Mouse (Mus musculus) MEL (cell line): Measurements from ENCODE around the gene Src. TPM values are rescaled to one million over a fixed set of nuclear protein-coding genes. Genes with fewer than 3 reads are reported as not detected.

ENCODE experiments used
- DNase-seq: peaks from one replicate; pipeline ENCODE4 v3.0.0; 2011; ENCODE audit warnings: low read depth, low spot score
- H3K27ac ChIP-seq: 2 replicates; pipeline ENCODE4 v1.5.1; 2012; ENCODE audit warnings: low read depth, mild to moderate bottlenecking, control low read depth, low read length, moderate library complexity; ENCODE audit not compliant: control insufficient read depth
- H3K27me3 ChIP-seq, 2 experiments: fragments of 150-350 bp in 1 of 2; sonication (generic) in 1 of 2; 2 replicates each; pipeline ENCODE4 v1.6.1; 2012; ENCODE audit warnings: low read length in 2 of 2, mild to moderate bottlenecking in 2 of 2, improper control_type of control experiment in 1 of 2, moderate library complexity in 1 of 2; ENCODE audit not compliant: insufficient read depth in 2 of 2, control insufficient read depth in 1 of 2
- H3K36me3 ChIP-seq, 2 experiments: 2 replicates each; pipeline ENCODE4 v1.6.1; 2012 to 2014; ENCODE audit warnings: low read length in 2 of 2, improper control_type of control experiment in 1 of 2, inconsistent platforms in 1 of 2, mild to moderate bottlenecking in 1 of 2; ENCODE audit not compliant: insufficient read depth in 2 of 2, control insufficient read depth in 1 of 2
- H3K4me1 ChIP-seq, 2 experiments: fragments of 150-350 bp in 1 of 2; sonication (generic) in 1 of 2; 2 replicates each; pipeline ENCODE4 v1.6.1; 2012; ENCODE audit warnings: low read length in 2 of 2, improper control_type of control experiment in 1 of 2, mild to moderate bottlenecking in 1 of 2; ENCODE audit not compliant: insufficient read depth in 2 of 2, control insufficient read depth in 1 of 2
- H3K4me3 ChIP-seq, 2 experiments: fragments of 150-350 bp in 1 of 2; sonication (generic) in 1 of 2; 2 replicates each; pipeline ENCODE4 v1.5.1; 2012; ENCODE audit warnings: low read depth in 2 of 2, low read length in 2 of 2, mild to moderate bottlenecking in 2 of 2, moderate library complexity in 2 of 2, control low read depth in 1 of 2, improper control_type of control experiment in 1 of 2; ENCODE audit not compliant: control insufficient read depth in 1 of 2, insufficient read depth in 1 of 2
- H3K79me2 ChIP-seq: 2 replicates; pipeline ENCODE4 v1.6.1; 2012; ENCODE audit warnings: mild to moderate bottlenecking, low read length, moderate library complexity; ENCODE audit not compliant: control insufficient read depth, poor library complexity, insufficient read depth
- H3K9ac ChIP-seq: 2 replicates; pipeline ENCODE4 v1.6.1; 2012; ENCODE audit warnings: low read depth, mild to moderate bottlenecking, control low read depth, low read length, moderate library complexity; ENCODE audit not compliant: control insufficient read depth, poor library complexity, severe bottlenecking
- H3K9me3 ChIP-seq: fragments of 150-350 bp; sonication (generic); replicated peaks from 2 replicates; pipeline ENCODE4 v1.6.1; 2012; ENCODE audit warnings: mild to moderate bottlenecking, low read length, improper control_type of control experiment, moderate library complexity; ENCODE audit not compliant: insufficient read depth
- BHLHE40 ChIP-seq: IDR thresholded peaks from 2 replicates; pipeline ENCODE4 v1.6.1; 2012; ENCODE audit warnings: low read depth, mild to moderate bottlenecking, inconsistent platforms, low read length, improper control_type of control experiment, borderline replicate concordance
- CHD1 ChIP-seq: IDR thresholded peaks from 2 replicates; pipeline ENCODE4 v1.6.1; 2012; ENCODE audit warnings: low read depth, mild to moderate bottlenecking, inconsistent platforms, low read length, improper control_type of control experiment
- CTCF ChIP-seq, 3 experiments: IDR thresholded peaks in 2 of 3; conservative IDR thresholded peaks in 1 of 3; 2 replicates each; pipeline ENCODE4 v1.5.1; 2011 to 2012; ENCODE audit warnings: low read length in 3 of 3, low read depth in 2 of 3, mild to moderate bottlenecking in 2 of 3, improper control_type of control experiment in 1 of 3, inconsistent platforms in 1 of 3, mixed read lengths in 1 of 3, moderate library complexity in 1 of 3; ENCODE audit not compliant: control insufficient read depth in 1 of 3, insufficient read depth in 1 of 3, poor library complexity in 1 of 3, severe bottlenecking in 1 of 3
- GABPA ChIP-seq: IDR thresholded peaks from 2 replicates; pipeline ENCODE4 v1.6.1; 2012; ENCODE audit warnings: low read depth, mild to moderate bottlenecking, inconsistent platforms, low read length, improper control_type of control experiment, moderate library complexity
- GATA1 ChIP-seq: IDR thresholded peaks from 2 replicates; pipeline ENCODE4 v1.6.1; 2011; ENCODE audit warnings: low read depth, low read length, improper control_type of control experiment
- HCFC1 ChIP-seq: IDR thresholded peaks from 2 replicates; pipeline ENCODE4 v1.6.1; 2012; ENCODE audit warnings: low read depth, mild to moderate bottlenecking, inconsistent platforms, low read length, improper control_type of control experiment, moderate library complexity
- JUND ChIP-seq: IDR thresholded peaks from 2 replicates; pipeline ENCODE4 v1.6.1; 2011; ENCODE audit warnings: low read depth, mild to moderate bottlenecking, improper control_type of control experiment, low read length
- KAT2A ChIP-seq: conservative IDR thresholded peaks from 2 replicates; pipeline ENCODE4 v1.6.1; 2012; ENCODE audit warnings: low read depth, low read length, improper control_type of control experiment, inconsistent platforms
- MAFK ChIP-seq: IDR thresholded peaks from 2 replicates; pipeline ENCODE4 v1.6.1; 2011; ENCODE audit warnings: low read depth, mild to moderate bottlenecking, low read length, improper control_type of control experiment, borderline replicate concordance
- MYB ChIP-seq: IDR thresholded peaks from 2 replicates; pipeline ENCODE4 v1.6.1; 2011; ENCODE audit warnings: mild to moderate bottlenecking, low read depth, low read length, improper control_type of control experiment
- MYC ChIP-seq: IDR thresholded peaks from 2 replicates; pipeline ENCODE4 v1.6.1; 2011; ENCODE audit warnings: low read depth, mild to moderate bottlenecking, low read length, improper control_type of control experiment, moderate library complexity
- NELFE ChIP-seq: IDR thresholded peaks from 2 replicates; pipeline ENCODE4 v1.6.1; 2011; ENCODE audit warnings: low read depth, low read length, improper control_type of control experiment
- NRF1 ChIP-seq: IDR thresholded peaks from 2 replicates; pipeline ENCODE4 v1.6.1; 2014; ENCODE audit warnings: low read depth, mild to moderate bottlenecking, inconsistent platforms, low read length, improper control_type of control experiment, moderate library complexity; ENCODE audit not compliant: poor library complexity, insufficient read depth, severe bottlenecking
- POLR2AphosphoS2 ChIP-seq: IDR thresholded peaks from 2 replicates; pipeline ENCODE4 v1.6.1; 2011; ENCODE audit warnings: low read length, improper control_type of control experiment
- SIN3A ChIP-seq: IDR thresholded peaks from 2 replicates; pipeline ENCODE4 v1.6.1; 2012; ENCODE audit warnings: low read length, improper control_type of control experiment, inconsistent platforms
- SMC3 ChIP-seq: IDR thresholded peaks from 2 replicates; pipeline ENCODE4 v1.6.1; 2011; ENCODE audit warnings: low read depth, low read length, improper control_type of control experiment
- TBP ChIP-seq: IDR thresholded peaks from 2 replicates; pipeline ENCODE4 v1.8.0; 2011; ENCODE audit warnings: low read depth, low read length, improper control_type of control experiment
- UBTF ChIP-seq: IDR thresholded peaks from 2 replicates; pipeline ENCODE4 v1.6.1; 2012; ENCODE audit warnings: low read depth, mild to moderate bottlenecking, inconsistent platforms, low read length, improper control_type of control experiment, moderate library complexity, borderline replicate concordance; ENCODE audit not compliant: insufficient read depth
- USF2 ChIP-seq, 2 experiments: IDR thresholded peaks; 2 replicates each; pipeline ENCODE4 v1.6.1; 2011 to 2012; ENCODE audit warnings: improper control_type of control experiment in 2 of 2, low read length in 2 of 2, borderline replicate concordance in 1 of 2, inconsistent platforms in 1 of 2, low read depth in 1 of 2, mild to moderate bottlenecking in 1 of 2; ENCODE audit not compliant: insufficient read depth in 1 of 2
- polyA plus RNA-seq, 2 experiments: library from polyadenylated mRNA; stranded (reverse) in 1 of 2; unstranded in 1 of 2; fragments of >175 nt in 1 of 2; fragments of >200 nt in 1 of 2; gene quantifications; 2 replicates each; pipeline versions ENCODE4 v1.2.1 to v1.2.4; 2012; ENCODE audit warnings: low replicate concordance in 2 of 2, low read depth in 1 of 2; ENCODE audit not compliant: insufficient read length in 2 of 2, insufficient read depth in 1 of 2, missing spikeins in 1 of 2
- total RNA-seq: library from RNA; depleted of rRNA; stranded (reverse); fragments of 300-350 nt; gene quantifications from 2 replicates; pipeline ENCODE4 v1.2.3, GENCODE M21; 2012

Gene Src
- total and polyA plus RNA-seq, 3 experiments = 0.23 to 4.2 TPM; not detected in 1

DNA sequence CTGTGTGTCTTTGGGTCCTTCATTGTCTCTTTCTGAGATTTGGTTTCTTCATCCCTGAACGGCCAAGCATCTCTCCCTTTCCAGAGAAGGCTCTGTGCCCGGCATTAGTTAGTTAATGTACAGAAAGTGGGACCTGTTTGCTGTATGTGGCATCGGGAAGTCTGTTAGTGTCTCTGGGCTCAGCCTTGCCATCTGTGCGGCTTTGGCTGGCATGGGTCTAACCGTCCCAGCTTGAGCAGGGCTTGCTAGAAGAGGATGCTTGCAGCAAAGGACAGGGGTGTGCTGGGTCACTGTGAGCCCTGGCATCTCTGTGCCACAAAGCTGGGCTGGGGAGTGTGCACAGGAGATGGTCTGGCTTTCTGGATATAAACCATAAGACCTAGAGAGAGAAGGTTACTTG lies 8.9 kb downstream of the Src start:
- Histone ChIP-seq H3K4me3 (no peak overlapping the region), H3K4me1 (no peaks in the 10 kb centered on the region), H3K36me3 (no peaks in the 10 kb centered on the region), H3K9ac (no peak overlapping the region), H3K27me3 (peaks cover 1 to 3% of the 10 kb centered on the region in 2 experiments; a peak in 3 of 4 replicates), H3K27ac (no peak overlapping the region), H3K9me3 (no peaks in the 10 kb centered on the region), H3K79me2 (no peaks in the 10 kb centered on the region)
- no peak for TF ChIP-seq NELFE
- TF ChIP-seq UBTF = no peak
- TF ChIP-seq MYB = no peak
- no peak for TF ChIP-seq MAFK
- no peak for TF ChIP-seq CTCF (IDR thresholded peaks at IDR 0.05 in 2 of 3, conservative IDR thresholded peaks at IDR 0.05 in 1 of 3; ENCODE audit: control insufficient read depth in 1 of 3, insufficient read depth in 1 of 3, low read depth in 2 of 3, low read length in 3 of 3, poor library complexity in 1 of 3, severe bottlenecking in 1 of 3)
- no peak for DNase-seq

- no peaks in the 10 kb centered on the region for H3K79me2 ChIP-seq
- H3K9ac ChIP-seq = no peak overlapping the region
- DNase-seq = no peak
- TF ChIP-seq GABPA (no peak), TBP (no peak), HCFC1 (no peak), MAFK (no peak), NRF1 (no peak), USF2 (IDR thresholded peaks at IDR 0.05; ENCODE audit: borderline replicate concordance in 1 of 2, insufficient read depth in 1 of 2, low read depth in 1 of 2, low read length in 2 of 2) (no peak), SMC3 (no peak), POLR2AphosphoS2 (no peak), CHD1 (no peak), NELFE (no peak), KAT2A (no peak), JUND (no peak), GATA1 (no peak), BHLHE40 (no peak), SIN3A (no peak), MYC (no peak)
- no peaks in the 10 kb centered on the region for H3K36me3 ChIP-seq
- no peak overlapping the region for H3K27ac ChIP-seq
- peaks cover 1 to 2% of the 10 kb centered on the region in 2 experiments; a peak in 3 of 4 replicates for H3K27me3 ChIP-seq
- H3K4me1 ChIP-seq = no peaks in the 10 kb centered on the region
- H3K4me3 ChIP-seq = no peak overlapping the region
- H3K9me3 ChIP-seq = no peaks in the 10 kb centered on the region
Observed at GRCm38 (mm10) chr2:157428351-157429139, 10.3 kb downstream of the Src start.
